Mouse (Mus musculus) midbrain, embryonic 15.5 days (tissue): ENCODE results near the gene Slc25a1. TPM values are rescaled to one million over a fixed set of nuclear protein-coding genes. Genes with fewer than 3 reads are reported as not detected.

Experiments
- ATAC-seq: fragments of 200-750 bp; cut with Nextera tagmentation; replicated peaks from 2 replicates; pipeline ENCODE4 v1.8.0; 2017; ENCODE audit warnings: moderate TSS enrichment
- H3K27ac ChIP-seq: fragments of 300-500 bp; sonication (generic); 2 replicates; pipeline ENCODE4 v1.5.1; 2015; ENCODE audit warnings: mild to moderate bottlenecking, inconsistent platforms
- H3K27me3 ChIP-seq: fragments of 300-500 bp; sonication (generic); replicated peaks from 2 replicates; pipeline ENCODE4 v1.6.1; 2015; ENCODE audit warnings: inconsistent platforms
- H3K36me3 ChIP-seq: fragments of 300-500 bp; sonication (generic); replicated peaks from 2 replicates; pipeline ENCODE4 v1.6.1; 2015; ENCODE audit warnings: inconsistent platforms
- H3K4me1 ChIP-seq: fragments of 300-500 bp; sonication (generic); 2 replicates; pipeline ENCODE4 v1.6.1; 2015; ENCODE audit warnings: inconsistent platforms
- H3K4me2 ChIP-seq: fragments of 300-500 bp; sonication (generic); 2 replicates; pipeline ENCODE4 v1.6.1; 2015; ENCODE audit warnings: inconsistent platforms, mild to moderate bottlenecking, moderate library complexity
- H3K4me3 ChIP-seq: fragments of 300-500 bp; sonication (generic); 2 replicates; pipeline ENCODE4 v1.5.1; 2015; ENCODE audit warnings: mild to moderate bottlenecking, inconsistent platforms
- H3K9ac ChIP-seq: fragments of 300-500 bp; sonication (generic); 2 replicates; pipeline ENCODE4 v1.6.1; 2015; ENCODE audit warnings: mild to moderate bottlenecking, inconsistent platforms
- H3K9me3 ChIP-seq: fragments of 300-500 bp; sonication (generic); 2 replicates; pipeline ENCODE4 v1.6.1; 2016; ENCODE audit warnings: inconsistent platforms
- WGBS: fragments of 180-500 bp; shearing (Covaris S2); methylation state at CpG from one replicate; pipeline ENCODE4 v1.1.7; 2015; ENCODE audit warnings: mixed read lengths; 5-methylcytosine and 5-hydroxymethylcytosine counted together
- polyA plus RNA-seq: library from polyadenylated mRNA; unstranded; fragments of >200 nt; fragmentation: Nextera tagmentation; extraction: Ambion mirVana; gene quantifications from 2 replicates; pipeline ENCODE4 v1.2.1, GENCODE M21; 2015

The Slc25a1 gene
- polyA plus RNA-seq, 1 experiment from 2014 or later, result 169 TPM

DNA sequence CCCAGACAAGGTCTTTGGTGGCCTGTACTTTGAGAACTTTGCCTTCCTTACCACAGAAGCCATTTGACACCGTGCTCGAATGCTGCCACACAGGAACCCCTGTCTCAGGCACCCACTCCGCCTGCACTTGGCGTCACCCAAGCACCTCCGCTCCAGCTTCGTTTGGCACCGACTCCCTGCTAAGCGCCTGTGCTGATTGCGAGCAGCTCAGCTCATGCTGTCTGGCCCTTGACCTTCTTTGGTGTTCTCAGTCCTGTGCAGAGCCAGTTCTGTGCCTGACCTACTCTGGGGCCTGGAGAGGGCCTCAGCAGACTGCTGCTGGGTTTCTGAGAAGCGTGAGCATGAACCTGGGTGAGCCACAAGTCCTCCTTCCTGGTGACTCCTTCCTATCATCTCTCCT is 8.8 kb upstream of the Slc25a1 start:
- Histone ChIP-seq H3K4me2 (no peak overlapping the region), H3K4me1 (no peaks in the 10 kb centered on the region), H3K4me3 (no peak overlapping the region), H3K9ac (no peak overlapping the region), H3K27ac (no peak overlapping the region), H3K36me3 (no peaks in the 10 kb centered on the region), H3K27me3 (0 out of 2 replicates have a peak, but pooled peaks cover 3% of the 10 kb centered on the region), H3K9me3 (no peaks in the 10 kb centered on the region)
- 88% methylated on average over 10 of the region's 10 CpGs for WGBS
- no peak for ATAC-seq

DNA sequence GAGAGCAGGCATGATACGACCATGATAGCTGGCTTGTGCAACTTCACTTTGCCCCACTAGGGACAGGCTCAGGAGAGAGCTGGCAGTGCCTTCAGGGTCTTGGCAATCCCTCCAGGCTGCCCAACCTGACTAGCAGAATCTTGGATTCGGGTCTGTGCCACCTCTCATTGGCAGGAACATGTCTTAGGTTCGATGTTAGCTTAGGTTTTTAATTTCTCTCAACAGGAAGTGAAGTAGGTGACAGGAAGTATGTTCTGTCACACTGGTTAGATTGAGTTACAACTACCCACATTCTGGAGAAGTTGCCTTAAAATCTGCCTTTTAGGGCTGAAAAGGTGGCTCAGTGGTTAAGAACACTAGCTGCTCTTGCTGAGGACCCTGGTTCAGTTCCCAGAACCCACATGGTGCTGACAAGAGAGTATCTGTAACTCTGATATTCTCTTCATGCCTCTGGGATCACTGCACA is 6.5 kb upstream of the Slc25a1 start:
- Histone ChIP-seq H3K4me2 (no peak overlapping the region), H3K4me1 (no peaks in the 10 kb centered on the region; the same call in 1 of the 2 replicates), H3K4me3 (no peak overlapping the region), H3K9me3 (no peaks in the 10 kb centered on the region), H3K27ac (no peak overlapping the region), H3K9ac (no peak overlapping the region), H3K36me3 (no peaks in the 10 kb centered on the region), H3K27me3 (0 out of 2 replicates have a peak, but pooled peaks cover 3% of the 10 kb centered on the region)
- 55% methylated on average over 3 of the region's 3 CpGs for WGBS
- no peak for ATAC-seq

DNA sequence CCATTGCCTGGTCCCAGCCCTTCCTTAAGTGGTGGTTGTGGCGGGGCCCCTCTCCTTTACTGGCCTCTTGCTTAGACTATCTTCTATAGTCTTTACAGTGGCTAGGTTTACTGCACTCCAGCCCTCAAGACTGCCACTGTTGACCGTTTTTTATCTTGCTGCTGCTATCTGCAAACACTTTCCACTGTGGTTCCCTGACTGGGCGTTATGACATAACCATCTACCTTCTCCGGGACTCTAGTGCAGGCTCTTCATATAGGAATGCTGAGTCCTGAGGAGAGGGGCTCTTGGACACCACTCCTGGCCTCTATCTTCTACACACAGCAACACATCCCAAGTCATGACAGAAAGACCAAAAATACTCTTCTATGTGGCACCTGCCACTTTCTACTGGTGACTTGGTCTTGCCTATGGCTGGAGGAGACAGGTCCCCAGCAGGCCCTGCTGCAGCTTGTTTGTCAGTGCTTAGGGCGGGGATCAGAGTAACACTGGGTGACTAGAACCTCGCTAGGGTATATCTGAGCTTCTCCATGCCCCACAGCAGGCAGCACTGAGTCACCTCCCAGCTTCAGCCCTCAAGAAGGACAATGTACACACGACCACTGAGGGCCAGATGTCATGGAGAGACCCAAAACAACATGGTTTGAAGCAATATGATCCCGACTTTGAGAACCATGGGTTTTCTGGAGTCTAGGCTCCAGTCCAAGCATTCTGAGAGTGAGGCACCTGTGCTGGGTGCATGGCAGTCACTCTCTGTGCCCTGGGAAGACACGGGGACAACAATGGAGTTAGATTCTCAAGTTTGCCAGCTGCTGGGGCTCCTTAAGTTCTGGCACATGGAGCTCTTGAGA is 5.8 kb upstream of the Slc25a1 start:
- 72% methylated on average over 9 of the region's 9 CpGs for WGBS
- H3K4me1 ChIP-seq, result peaks cover 2% of the 10 kb centered on the region
- H3K27me3 ChIP-seq, result 0 out of 2 replicates have a peak, but pooled peaks cover 3% of the 10 kb centered on the region
- H3K9me3 ChIP-seq, result no peaks in the 10 kb centered on the region
- H3K4me3 ChIP-seq, result no peak overlapping the region
- H3K4me2 ChIP-seq, result no peak overlapping the region
- no peak overlapping the region for H3K27ac ChIP-seq
- no peak for ATAC-seq
- H3K9ac ChIP-seq, result no peak overlapping the region
- no peaks in the 10 kb centered on the region for H3K36me3 ChIP-seq

DNA sequence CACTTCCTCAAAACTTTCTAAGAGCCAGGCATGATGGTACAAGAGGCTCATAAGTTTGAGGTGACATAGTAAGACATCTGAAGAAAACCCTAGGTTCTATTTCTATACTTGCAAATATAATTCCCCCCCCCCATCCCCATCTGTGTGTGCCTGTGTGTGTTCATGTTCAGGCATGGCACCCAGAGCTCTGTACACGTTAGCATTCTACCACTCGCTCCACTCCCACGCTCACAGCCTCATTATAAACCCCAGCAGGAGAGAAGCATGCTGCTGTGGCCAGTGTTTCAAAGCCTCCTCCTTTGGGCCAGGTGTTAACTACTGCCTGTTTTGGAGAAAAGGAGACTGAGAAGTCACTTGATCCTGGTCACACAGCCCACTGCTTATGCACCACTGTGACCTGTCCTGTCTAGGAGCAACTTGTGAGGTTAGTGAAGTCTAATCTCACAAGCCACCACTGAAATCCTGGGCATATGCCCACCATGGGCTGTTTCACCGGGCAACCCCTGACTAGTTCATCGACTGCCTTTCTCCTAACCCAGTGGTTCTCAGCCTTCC is 4.0 kb upstream of the Slc25a1 start:
- no peaks in the 10 kb centered on the region for H3K9me3 ChIP-seq
- H3K4me1 ChIP-seq, result peaks cover 11% of the 10 kb centered on the region
- no peak overlapping the region for H3K9ac ChIP-seq
- 75% methylated on average over 5 of the region's 5 CpGs for WGBS
- no peak overlapping the region for H3K4me2 ChIP-seq
- H3K27ac ChIP-seq, result no peak overlapping the region
- 0 out of 2 replicates have a peak, but pooled peaks cover 3% of the 10 kb centered on the region for H3K27me3 ChIP-seq
- ATAC-seq, result no peak
- no peaks in the 10 kb centered on the region for H3K36me3 ChIP-seq
- H3K4me3 ChIP-seq, result no peak overlapping the region

DNA sequence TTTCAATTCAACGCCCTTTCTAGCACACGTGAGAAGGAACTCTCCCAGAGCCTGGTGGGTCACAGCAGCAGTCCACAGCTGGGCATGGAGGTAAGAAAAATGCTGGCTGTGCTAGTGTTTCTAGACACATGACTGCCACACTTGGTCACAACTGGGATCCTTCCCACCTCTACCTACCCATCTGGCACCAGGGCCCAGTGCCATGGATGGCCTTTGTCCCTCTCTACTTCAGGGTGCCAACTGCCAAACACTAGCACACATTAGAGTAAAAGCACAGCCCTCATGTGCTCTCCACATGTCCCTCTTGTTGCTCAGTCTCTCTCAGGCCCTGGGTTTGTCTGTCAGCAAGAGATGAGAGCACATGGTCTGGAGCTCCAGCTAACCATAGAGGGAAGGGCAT is 1.6 kb upstream of the Slc25a1 start:
- H3K4me1 ChIP-seq, result peaks cover 25% of the 10 kb centered on the region
- no peaks in the 10 kb centered on the region for H3K27me3 ChIP-seq
- no peak overlapping the region for H3K9ac ChIP-seq
- no peaks in the 10 kb centered on the region; the same call in 1 of the 2 replicates for H3K36me3 ChIP-seq
- no peak for ATAC-seq
- H3K9me3 ChIP-seq, result no peaks in the 10 kb centered on the region
- no peak overlapping the region for H3K4me2 ChIP-seq
- 37% methylated on average over 2 of the region's 2 CpGs for WGBS
- H3K27ac ChIP-seq, result no peak overlapping the region
- H3K4me3 ChIP-seq, result no peak overlapping the region

DNA sequence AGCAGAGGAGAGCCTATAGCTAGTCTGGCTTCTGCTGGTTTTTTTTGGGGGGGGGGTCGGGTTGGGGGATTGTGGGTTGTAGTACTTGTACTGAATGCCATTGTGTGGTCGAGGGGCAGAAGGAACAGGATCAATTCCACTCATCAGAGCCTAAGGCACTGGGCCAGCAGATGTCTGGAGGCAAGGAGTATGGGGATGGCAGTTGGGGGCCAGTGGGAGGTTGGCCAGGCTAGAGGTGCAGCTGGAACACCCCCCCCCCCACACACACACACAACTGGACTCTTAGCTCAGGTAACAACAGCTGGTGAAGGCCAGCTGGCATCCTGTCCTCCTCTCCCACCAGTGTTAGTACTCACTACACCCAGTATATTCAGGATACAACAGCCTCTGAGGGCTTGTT is 1.2 kb upstream of the Slc25a1 start:
- 6% methylated on average over 2 of the region's 2 CpGs for WGBS
- Histone ChIP-seq H3K9me3 (no peaks in the 10 kb centered on the region), H3K36me3 (no peaks in the 10 kb centered on the region; the same call in 1 of the 2 replicates), H3K27ac (peak overlapping the region; percentile 92), H3K27me3 (no peaks in the 10 kb centered on the region), H3K4me3 (peak overlapping the region; percentile 85; the same call in 1 of the 2 replicates), H3K4me2 (peak overlapping the region; percentile 91), H3K4me1 (peaks cover 25% of the 10 kb centered on the region), H3K9ac (no peak overlapping the region)
- peak; percentile 4 for ATAC-seq

DNA sequence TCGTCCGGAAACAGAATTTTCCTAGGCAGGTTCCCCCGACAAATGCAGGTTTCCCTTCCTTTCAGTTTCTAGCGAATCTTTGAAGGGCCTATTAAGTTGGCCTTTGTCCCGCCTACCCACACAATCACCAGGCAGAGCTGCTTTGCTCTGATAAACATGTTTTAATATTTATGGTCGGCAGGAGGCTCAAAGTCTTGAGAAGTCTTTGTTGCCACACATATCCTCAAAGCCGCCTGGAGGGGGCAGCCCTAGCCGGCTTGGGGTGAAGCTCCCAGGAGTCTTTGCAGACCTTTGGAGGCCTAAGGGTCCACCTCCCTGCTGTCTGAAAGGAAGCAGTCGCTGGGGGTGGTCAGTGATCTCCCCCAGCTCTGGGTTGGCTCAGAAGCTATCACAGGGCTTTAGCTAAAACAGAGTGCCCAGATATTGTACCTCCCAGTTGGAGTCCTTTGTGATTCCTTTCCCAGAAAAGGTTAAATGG is 647 bp upstream of the Slc25a1 start:
- H3K27ac ChIP-seq, result peak overlapping the region; percentile 92
- WGBS, result under 1% methylated on average over 9 of the region's 9 CpGs
- peak overlapping the region; percentile 91 for H3K4me2 ChIP-seq
- H3K36me3 ChIP-seq, result no peaks in the 10 kb centered on the region; the same call in 1 of the 2 replicates
- peak overlapping the region; percentile 84 for H3K9ac ChIP-seq
- H3K9me3 ChIP-seq, result no peaks in the 10 kb centered on the region
- H3K4me1 ChIP-seq, result peaks cover 26% of the 10 kb centered on the region
- H3K4me3 ChIP-seq, result peak overlapping the region; percentile 85
- peak; percentile 65 for ATAC-seq
- H3K27me3 ChIP-seq, result no peaks in the 10 kb centered on the region

DNA sequence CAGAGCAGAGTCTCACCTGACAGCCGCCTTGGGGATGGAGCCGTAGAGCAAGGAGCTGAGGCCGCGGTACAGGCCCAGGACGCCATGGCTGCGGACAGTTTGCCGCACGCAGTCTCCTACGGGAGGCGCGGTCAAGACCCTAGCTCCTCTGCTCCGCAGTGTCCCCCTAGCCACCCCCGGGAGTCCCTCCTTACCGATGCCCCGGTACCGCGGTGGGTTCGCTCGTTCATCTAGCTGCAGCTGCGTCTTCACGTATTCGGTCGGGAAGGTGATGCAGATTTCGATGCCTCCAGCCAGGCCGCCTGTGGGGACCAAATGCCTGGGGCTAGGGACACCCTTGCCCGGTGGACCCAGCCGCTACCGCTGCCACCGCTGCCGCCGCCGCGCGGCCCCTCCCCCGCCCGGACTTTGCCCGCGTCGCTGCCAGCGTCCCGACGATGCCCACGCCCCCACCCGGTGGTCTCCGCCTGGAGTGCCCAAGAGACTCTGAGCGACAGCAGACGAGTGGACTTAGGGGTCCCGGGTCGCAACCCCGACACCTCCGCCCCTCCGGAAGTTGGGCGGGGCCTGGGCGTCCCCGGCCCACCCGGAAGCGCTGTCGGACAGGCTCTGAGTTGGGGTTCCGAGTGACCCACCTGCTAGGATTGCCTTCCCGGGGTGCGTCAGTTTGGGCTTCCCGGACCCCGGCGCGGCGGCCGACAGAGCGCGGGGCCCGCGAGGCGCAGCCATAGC is 502 bp downstream of the Slc25a1 start:
- Histone ChIP-seq H3K4me2 (peak overlapping the region; percentile 91), H3K9me3 (no peaks in the 10 kb centered on the region), H3K4me1 (peaks cover 37% of the 10 kb centered on the region), H3K27ac (peak overlapping the region; percentile 92), H3K36me3 (no peaks in the 10 kb centered on the region; the same call in 1 of the 2 replicates), H3K4me3 (peak overlapping the region; percentile 85), H3K9ac (peak overlapping the region; percentile 84), H3K27me3 (no peaks in the 10 kb centered on the region)
- ATAC-seq, result peak; percentile 35
- WGBS, result under 1% methylated on average over 65 of the region's 72 CpGs

DNA sequence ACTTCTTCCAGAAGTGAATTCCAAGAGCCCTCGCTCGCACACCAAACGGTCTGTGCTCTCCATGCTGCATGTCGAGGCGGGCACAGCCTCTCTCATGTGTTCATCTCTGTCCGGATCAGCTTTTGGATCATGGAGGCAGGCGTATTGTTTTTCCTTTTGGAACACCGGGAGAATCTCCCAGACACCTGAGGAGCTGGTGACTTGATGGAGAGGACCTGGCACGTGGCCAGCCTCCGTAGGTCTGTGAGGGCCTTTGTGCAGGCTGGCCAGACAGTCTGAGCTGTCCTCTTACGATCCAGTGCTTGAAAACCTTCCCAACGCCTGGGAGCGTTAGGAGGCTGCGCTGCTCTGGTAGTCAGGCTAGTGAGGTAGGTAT is 5.9 kb downstream of the Slc25a1 start:
- H3K9me3 ChIP-seq, result no peaks in the 10 kb centered on the region
- peak overlapping the region; percentile 89 for H3K27ac ChIP-seq
- H3K36me3 ChIP-seq, result no peaks in the 10 kb centered on the region; the same call in 1 of the 2 replicates
- peaks cover 43% of the 10 kb centered on the region for H3K4me1 ChIP-seq
- peaks cover 12% of the 10 kb centered on the region for H3K27me3 ChIP-seq
- H3K9ac ChIP-seq, result peak overlapping the region; percentile 97
- peak overlapping the region; percentile 97 for H3K4me2 ChIP-seq
- ATAC-seq, result peak; percentile 24
- H3K4me3 ChIP-seq, result peak overlapping the region; percentile 84
- 1% methylated on average over 14 of the region's 14 CpGs for WGBS

DNA sequence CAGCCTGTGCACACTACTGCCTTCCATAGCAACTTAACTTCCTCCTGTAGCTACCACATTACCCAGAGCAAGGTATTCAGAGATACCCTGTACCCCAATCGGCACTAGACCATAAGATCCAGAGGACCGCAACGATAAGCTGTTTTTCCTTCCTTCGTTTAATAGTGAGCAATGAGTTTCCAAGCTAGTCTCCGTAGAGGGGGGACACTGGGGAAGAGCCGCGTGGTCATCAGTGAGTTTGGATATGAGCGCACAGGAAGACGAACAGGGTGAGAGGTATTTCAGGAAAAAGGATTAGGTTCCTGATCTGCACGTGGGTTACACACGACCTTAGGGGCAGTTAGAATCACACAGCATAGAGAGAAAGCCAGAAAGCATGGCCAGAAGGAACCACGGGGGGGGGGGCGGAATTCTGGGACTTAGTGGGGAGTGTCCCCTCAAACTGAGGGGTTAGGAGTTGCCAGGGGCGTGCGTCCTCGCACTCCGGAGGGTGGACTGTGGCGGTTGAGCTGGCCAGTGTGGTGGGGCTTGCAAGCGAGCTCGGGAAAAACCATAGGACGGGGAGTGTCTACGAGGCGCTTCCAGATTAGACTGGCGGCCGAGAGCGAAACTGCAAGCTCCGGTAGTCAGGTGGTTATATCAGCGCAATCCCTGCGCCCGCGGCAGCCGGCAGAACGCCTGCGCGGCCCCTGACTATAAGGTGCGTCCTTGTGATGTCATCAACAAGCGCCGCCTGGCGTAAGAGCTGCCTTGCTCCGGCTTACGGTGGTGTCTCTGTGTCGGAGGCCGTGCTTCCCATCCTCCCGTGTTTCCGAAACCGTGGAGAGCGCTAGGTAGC is 6.5 kb downstream of the Slc25a1 start:
- under 1% methylated on average over 47 of the region's 47 CpGs for WGBS
- Histone ChIP-seq H3K36me3 (no peaks in the 10 kb centered on the region; the same call in 1 of the 2 replicates), H3K27ac (peak overlapping the region; percentile 89), H3K9ac (peak overlapping the region; percentile 97), H3K4me2 (peak overlapping the region; percentile 97), H3K4me3 (peak overlapping the region; percentile 84), H3K4me1 (peaks cover 37% of the 10 kb centered on the region), H3K9me3 (no peaks in the 10 kb centered on the region), H3K27me3 (peaks cover 19% of the 10 kb centered on the region)
- peak; percentile 94 for ATAC-seq

DNA sequence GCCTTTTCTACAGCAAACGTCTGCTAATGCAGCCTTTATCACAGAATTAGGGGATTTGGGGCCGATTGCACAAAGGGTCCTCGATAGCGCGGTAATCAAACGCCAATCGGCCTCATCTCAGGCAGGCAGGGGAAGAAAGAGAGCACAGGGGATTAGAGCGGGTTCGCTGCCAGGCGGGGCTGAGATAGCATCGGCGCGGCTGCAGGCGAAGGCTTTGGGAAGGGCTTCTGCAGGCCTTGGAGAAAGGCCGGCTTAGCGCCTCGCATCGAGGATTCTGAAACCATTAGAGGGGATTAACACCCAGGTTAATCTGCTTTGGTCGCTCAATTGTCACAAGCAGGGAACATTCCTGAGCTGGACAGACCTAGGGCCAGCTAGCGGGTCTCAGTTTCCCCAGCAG is 7.4 kb downstream of the Slc25a1 start:
- 2% methylated on average over 20 of the region's 20 CpGs for WGBS
- peak overlapping the region; percentile 97 for H3K4me2 ChIP-seq
- peaks cover 28% of the 10 kb centered on the region for H3K4me1 ChIP-seq
- peak overlapping the region; percentile 28; the same call in 1 of the 2 replicates for H3K9ac ChIP-seq
- H3K9me3 ChIP-seq, result no peaks in the 10 kb centered on the region
- H3K27ac ChIP-seq, result peak overlapping the region; percentile 89; the same call in 1 of the 2 replicates
- 0 out of 2 replicates have a peak overlapping the region, but pooled peaks have one; percentile 2 for H3K4me3 ChIP-seq
- peaks cover 28% of the 10 kb centered on the region for H3K27me3 ChIP-seq
- no peak for ATAC-seq
- no peaks in the 10 kb centered on the region for H3K36me3 ChIP-seq
